ENCODE assay signal across 9 mouse cellular contexts in genomic region chr8:105263244-105263912, GRCm38 (mm10). TPM values are rescaled to one million over a fixed set of nuclear protein-coding genes. Genes with fewer than 3 reads are reported as not detected.
DNase-seq lines count a peak whose midpoint lies in the region; ATAC-seq and TF ChIP-seq lines count a peak whose summit lies in the region.
"Had no signal": no experiment of that assay in that cellular context is flagged by ENCODE, and none has a peak within 500 bp of the region (broad histone marks: within the 10 kb centered on the region; RNA-seq: fewer than 3 reads in every experiment).

No protein-coding gene starts in this region.

- peak overlapping the region; percentile 97 for H3K4me2 ChIP-seq in heart, embryonic 12.5 days
- H3K4me2 ChIP-seq in intestine, embryonic 14.5 days (ENCODE audit: low read length), result peak overlapping the region; percentile 79
- peak overlapping the region; percentile 76 for H3K4me2 ChIP-seq in stomach, embryonic 14.5 days (replicated peaks; ENCODE audit: low read depth, low read length)

- no peak overlapping the region for H3K27ac ChIP-seq in heart, embryonic 12.5 days (ENCODE audit: poor library complexity, severe bottlenecking)
- H3K27ac ChIP-seq in heart, adult 2 months, result no peak overlapping the region
- H3K27ac ChIP-seq in spleen, adult 2 months (ENCODE audit: insufficient read depth, low read length), result no peak overlapping the region
- no peak overlapping the region for H3K27ac ChIP-seq in intestine, embryonic 14.5 days (ENCODE audit: low read depth)
- no peak overlapping the region for H3K27ac ChIP-seq in stomach, embryonic 14.5 days (ENCODE audit: low read length)

- no peak for TF ChIP-seq EP300 in heart, adult 2 months (IDR thresholded peaks at IDR 0.05; ENCODE audit: insufficient read depth, low read depth, low read length)

- peaks cover 30% of the 10 kb centered on the region for H3K4me1 ChIP-seq in heart, embryonic 12.5 days (replicated peaks)
- H3K4me1 ChIP-seq in heart, adult 2 months (ENCODE audit: control insufficient read depth, insufficient read depth, low read length), result peaks cover 4% of the 10 kb centered on the region; the same call in 1 of the 2 replicates
- peaks cover 23% of the 10 kb centered on the region for H3K4me1 ChIP-seq in spleen, adult 2 months (ENCODE audit: control insufficient read depth, insufficient read depth, insufficient read length)
- peaks cover 20% of the 10 kb centered on the region for H3K4me1 ChIP-seq in intestine, embryonic 14.5 days (replicated peaks; ENCODE audit: control insufficient read depth, insufficient read depth, low read length)
- peaks cover 19% of the 10 kb centered on the region for H3K4me1 ChIP-seq in stomach, embryonic 14.5 days (ENCODE audit: control insufficient read depth, insufficient read depth, low read length)

- ATAC-seq in heart, embryonic 12.5 days (ENCODE audit: insufficient number of reproducible peaks, low FRiP score), result no peak
- no peak for ATAC-seq in intestine, embryonic 14.5 days (replicated peaks; ENCODE audit: low FRiP score, low TSS enrichment, low read depth)
- no peak for ATAC-seq in stomach, embryonic 14.5 days (ENCODE audit: insufficient number of reproducible peaks, insufficient read depth, low FRiP score, low read depth)
- ATAC-seq: inflammation-experienced regulatory T-cells, adult 6 months had no signal

- no peak for TF ChIP-seq CTCF in heart, adult 2 months (IDR thresholded peaks at IDR 0.05)
- no peak for TF ChIP-seq CTCF in spleen, adult 2 months (IDR thresholded peaks at IDR 0.05; ENCODE audit: extremely low read depth, insufficient read depth, insufficient read length, insufficient replicate concordance)

- no peak overlapping the region for H3K9ac ChIP-seq in heart, embryonic 12.5 days
- no peak overlapping the region for H3K9ac ChIP-seq in heart, adult 2 months (ENCODE audit: low read depth, low read length)
- no peak overlapping the region for H3K9ac ChIP-seq in intestine, embryonic 14.5 days (ENCODE audit: low read length)
- H3K9ac ChIP-seq in stomach, embryonic 14.5 days (replicated peaks; ENCODE audit: low read depth, low read length), result no peak overlapping the region

- TF ChIP-seq POLR2A in heart, adult 2 months (IDR thresholded peaks at IDR 0.05; ENCODE audit: insufficient read depth, low read depth, low read length), result no peak
- no peak for TF ChIP-seq POLR2A in spleen, adult 2 months (IDR thresholded peaks at IDR 0.05; ENCODE audit: low read depth, low read length)

- peaks cover 76% of the 10 kb centered on the region for H3K27me3 ChIP-seq in heart, embryonic 12.5 days (replicated peaks)
- H3K27me3 ChIP-seq in heart, adult 2 months (ENCODE audit: control insufficient read depth, insufficient read depth, low read length), result no peaks in the 10 kb centered on the region
- no peaks in the 10 kb centered on the region for H3K27me3 ChIP-seq in spleen, adult 2 months (ENCODE audit: control insufficient read depth, insufficient read depth, low read length)
- peaks cover 69% of the 10 kb centered on the region for H3K27me3 ChIP-seq in intestine, embryonic 14.5 days (replicated peaks; ENCODE audit: control insufficient read depth, insufficient read depth, low read length)
- peaks cover 31% of the 10 kb centered on the region for H3K27me3 ChIP-seq in stomach, embryonic 14.5 days (ENCODE audit: control insufficient read depth, insufficient read depth, low read length)

- no peak for DNase-seq in heart, adult 2 months
- DNase-seq in spleen, adult 2 months (ENCODE audit: low read depth in 1 of 2, low spot score in 2 of 2), result no peak
- no peak for DNase-seq in spleen, postnatal 14 days (ENCODE audit: low spot score in 2 of 2)
- no peak for DNase-seq in intestine, embryonic 14.5 days (ENCODE audit: low spot score)
- no peak for DNase-seq in left cerebral cortex, postnatal 25 days (ENCODE audit: low spot score in 2 of 2)
- DNase-seq in Muller cell, postnatal 12 days (ENCODE audit: inconsistent ontology term), result no peak

- H3K4me3 ChIP-seq in heart, embryonic 12.5 days, result peak overlapping the region; percentile 87
- no peak overlapping the region for H3K4me3 ChIP-seq in heart, adult 2 months
- H3K4me3 ChIP-seq in spleen, adult 2 months (ENCODE audit: extremely low read depth, insufficient read depth, insufficient read length), result peak overlapping the region; percentile 96; the same call in 1 of the 2 replicates
- 0 out of 2 replicates have a peak overlapping the region, but pooled peaks have one; percentile 71 for H3K4me3 ChIP-seq in intestine, embryonic 14.5 days (ENCODE audit: low read depth, low read length)
- 0 out of 2 replicates have a peak overlapping the region, but pooled peaks have one; percentile 71 for H3K4me3 ChIP-seq in stomach, embryonic 14.5 days (ENCODE audit: low read depth, low read length)

- H3K79me2 ChIP-seq in heart, adult 2 months (replicated peaks; ENCODE audit: control insufficient read depth, insufficient read depth, low read length), result no peaks in the 10 kb centered on the region

- intact Hi-C loops in heart, adult 2 months (cut with DNase I), result loop anchor here (10.0 kb wide), 1 partner anchor 609 kb away; no protein-coding TSS in a partner anchor
- intact Hi-C loops in left cerebral cortex, postnatal 25 days (cut with DNase I), result no loop called here

- WGBS in heart, embryonic 12.5 days, result 36% methylated on average over 16 of the region's 16 CpGs
- WGBS in heart, adult 2 months, result 45% methylated on average over 16 of the region's 16 CpGs
- WGBS in spleen, adult 2 months, result 58% methylated on average over 16 of the region's 16 CpGs
- WGBS in intestine, embryonic 14.5 days, result 46% methylated on average over 16 of the region's 16 CpGs
- 45% methylated on average over 15 of the region's 16 CpGs for whole genome bisulfite sequencing in stomach, embryonic 14.5 days

- peaks cover 8% of the 10 kb centered on the region; the same call in 1 of the 2 replicates for H3K9me3 ChIP-seq in heart, embryonic 12.5 days (replicated peaks)
- H3K9me3 ChIP-seq in intestine, embryonic 14.5 days (ENCODE audit: control insufficient read depth, low read length), result no peaks in the 10 kb centered on the region
- no peaks in the 10 kb centered on the region for H3K9me3 ChIP-seq in stomach, embryonic 14.5 days (ENCODE audit: control insufficient read depth, low read depth, low read length)

- H3K36me3 ChIP-seq in heart, embryonic 12.5 days, result no peaks in the 10 kb centered on the region
- H3K36me3 ChIP-seq in heart, adult 2 months (ENCODE audit: control insufficient read depth, insufficient read depth, low read length), result no peaks in the 10 kb centered on the region
- peaks cover 2% of the 10 kb centered on the region for H3K36me3 ChIP-seq in spleen, adult 2 months (ENCODE audit: control insufficient read depth, insufficient read depth, low read length)
- no peaks in the 10 kb centered on the region for H3K36me3 ChIP-seq in intestine, embryonic 14.5 days (ENCODE audit: control insufficient read depth, insufficient read depth, low read length)
- no peaks in the 10 kb centered on the region for H3K36me3 ChIP-seq in stomach, embryonic 14.5 days (ENCODE audit: control insufficient read depth, insufficient read depth, low read length)

RNA-seq across cellular contexts. Expression of gene Tradd, which starts 1.0 kb away (rescaled TPM):
- 16.0 and 16.6 TPM in 2 replicates for polyA plus RNA-seq in heart, embryonic 12.5 days (2016; fragmentation: Nextera tagmentation; extraction: Ambion mirVana)
- total RNA-seq in heart, adult 2 months (2021), result 1 to 10 TPM; 3.9 to 4.9 TPM
- polyA plus RNA-seq in heart, adult 2 months (2012; rRNA removed), result 4.3 and 4.6 TPM in 2 replicates
- polyA plus RNA-seq in spleen, adult 2 months (2012; rRNA removed), result 28.1 and 31.8 TPM in 2 replicates
- 26.2 and 26.8 TPM in 2 replicates for polyA plus RNA-seq in intestine, embryonic 14.5 days (2014; fragmentation: Nextera tagmentation; extraction: Ambion mirVana)
- 21.7 and 22.0 TPM in 2 replicates for polyA plus RNA-seq in stomach, embryonic 14.5 days (2014; fragmentation: Nextera tagmentation; extraction: Ambion mirVana)
- total RNA-seq in left cerebral cortex, postnatal 25 days (2021), result 1 to 10 TPM; 5.5 to 5.7 TPM

RNA-seq across cellular contexts. Expression of gene Fbxl8, which starts 1.1 kb away (rescaled TPM):
- 2.2 and 2.6 TPM in 2 replicates for polyA plus RNA-seq in heart, embryonic 12.5 days (2016; fragmentation: Nextera tagmentation; extraction: Ambion mirVana)
- 1 to 10 TPM; 1.8 to 2.5 TPM for total RNA-seq in heart, adult 2 months (2021)
- 3.6 and 4.1 TPM in 2 replicates for polyA plus RNA-seq in heart, adult 2 months (2012; rRNA removed)
- 16.0 and 20.5 TPM in 2 replicates for polyA plus RNA-seq in spleen, adult 2 months (2012; rRNA removed)
- 4.5 and 4.9 TPM in 2 replicates for polyA plus RNA-seq in intestine, embryonic 14.5 days (2014; fragmentation: Nextera tagmentation; extraction: Ambion mirVana)
- polyA plus RNA-seq in stomach, embryonic 14.5 days (2014; fragmentation: Nextera tagmentation; extraction: Ambion mirVana), result 3.0 and 3.1 TPM in 2 replicates
- under 1 TPM; 0.57 to 0.85 TPM for total RNA-seq in left cerebral cortex, postnatal 25 days (2021)

RNA-seq across cellular contexts. Expression of gene Hsf4, which starts 6.2 kb away (rescaled TPM):
- polyA plus RNA-seq in heart, embryonic 12.5 days (2016; fragmentation: Nextera tagmentation; extraction: Ambion mirVana), result not detected in 2 replicates
- 1 to 10 TPM; 2.7 to 3.9 TPM for total RNA-seq in heart, adult 2 months (2021)
- polyA plus RNA-seq in heart, adult 2 months (2012; rRNA removed), result 4.3 and 5.4 TPM in 2 replicates
- 2.5 and 2.7 TPM in 2 replicates for polyA plus RNA-seq in spleen, adult 2 months (2012; rRNA removed)
- polyA plus RNA-seq in intestine, embryonic 14.5 days (2014; fragmentation: Nextera tagmentation; extraction: Ambion mirVana), result 0.35 TPM in 1 of 2 replicates, not detected in the other
- not detected in 2 replicates for polyA plus RNA-seq in stomach, embryonic 14.5 days (2014; fragmentation: Nextera tagmentation; extraction: Ambion mirVana)
- total RNA-seq in left cerebral cortex, postnatal 25 days (2021), result 1 to 10 TPM; 6.9 to 7.9 TPM

RNA-seq across cellular contexts. Expression of gene B3gnt9, which starts 8.4 kb away (rescaled TPM):
- polyA plus RNA-seq in heart, embryonic 12.5 days (2016; fragmentation: Nextera tagmentation; extraction: Ambion mirVana), result 10.2 and 10.8 TPM in 2 replicates
- 1 to 10 TPM; 3.5 to 5.2 TPM for total RNA-seq in heart, adult 2 months (2021)
- polyA plus RNA-seq in heart, adult 2 months (2012; rRNA removed), result 7.1 and 8.5 TPM in 2 replicates
- polyA plus RNA-seq in spleen, adult 2 months (2012; rRNA removed), result 11.5 and 12.0 TPM in 2 replicates
- polyA plus RNA-seq in intestine, embryonic 14.5 days (2014; fragmentation: Nextera tagmentation; extraction: Ambion mirVana), result 19.1 and 20.3 TPM in 2 replicates
- polyA plus RNA-seq in stomach, embryonic 14.5 days (2014; fragmentation: Nextera tagmentation; extraction: Ambion mirVana), result 22.7 and 29.4 TPM in 2 replicates
- total RNA-seq in left cerebral cortex, postnatal 25 days (2021), result 1 to 10 TPM; 2.1 to 2.4 TPM

RNA-seq across cellular contexts. Expression of gene Nol3, which starts 12.6 kb away (rescaled TPM):
- 1.8 and 2.1 TPM in 2 replicates for polyA plus RNA-seq in heart, embryonic 12.5 days (2016; fragmentation: Nextera tagmentation; extraction: Ambion mirVana)
- 10 to 100 TPM; 19.7 to 23.0 TPM for total RNA-seq in heart, adult 2 months (2021)
- 17.3 and 19.1 TPM in 2 replicates for polyA plus RNA-seq in heart, adult 2 months (2012; rRNA removed)
- 0.53 and 0.70 TPM in 2 replicates for polyA plus RNA-seq in spleen, adult 2 months (2012; rRNA removed)
- polyA plus RNA-seq in intestine, embryonic 14.5 days (2014; fragmentation: Nextera tagmentation; extraction: Ambion mirVana), result 1.3 and 1.4 TPM in 2 replicates
- polyA plus RNA-seq in stomach, embryonic 14.5 days (2014; fragmentation: Nextera tagmentation; extraction: Ambion mirVana), result 1.9 and 2.0 TPM in 2 replicates
- 1 to 10 TPM; 7.7 TPM for total RNA-seq in left cerebral cortex, postnatal 25 days (2021)
